Mouse (Mus musculus) B cell, adult 62 days (primary cell): ENCODE results near the gene Pmel. TPM values are rescaled to one million over a fixed set of nuclear protein-coding genes. Genes with fewer than 3 reads are reported as not detected.

Experiments
- total RNA-seq: library from RNA; stranded (reverse); gene quantifications from 4 replicates; pipeline ENCODE4 v1.2.4, GENCODE M21; 2023

Pmel gene
- 0.54 to 2.0 TPM (median 0.80 TPM) in 4 replicates for total RNA-seq

DNA sequence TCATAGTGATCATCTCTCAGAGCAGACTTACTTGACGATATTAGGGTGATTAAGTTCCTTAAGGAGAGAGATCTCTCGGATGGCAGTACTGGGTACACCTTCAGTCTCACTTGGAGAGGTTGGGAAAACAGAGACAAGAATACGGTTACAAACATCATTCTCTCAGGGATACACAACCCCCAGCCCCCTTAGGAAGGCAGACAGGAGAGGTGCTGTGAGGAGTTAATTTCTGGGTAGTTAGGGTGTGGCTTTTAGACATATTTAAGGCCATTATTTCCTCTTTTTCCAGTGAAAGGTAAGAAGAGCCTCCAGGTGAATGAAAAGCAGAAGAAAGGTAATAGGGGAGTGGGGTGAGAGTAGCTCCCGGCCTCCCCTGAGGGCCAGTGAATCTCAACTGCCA lies at the start of gene Pmel:
Pmel (plus strand) TSS at position 301 of the 400 bp plus-strand sequence.

DNA sequence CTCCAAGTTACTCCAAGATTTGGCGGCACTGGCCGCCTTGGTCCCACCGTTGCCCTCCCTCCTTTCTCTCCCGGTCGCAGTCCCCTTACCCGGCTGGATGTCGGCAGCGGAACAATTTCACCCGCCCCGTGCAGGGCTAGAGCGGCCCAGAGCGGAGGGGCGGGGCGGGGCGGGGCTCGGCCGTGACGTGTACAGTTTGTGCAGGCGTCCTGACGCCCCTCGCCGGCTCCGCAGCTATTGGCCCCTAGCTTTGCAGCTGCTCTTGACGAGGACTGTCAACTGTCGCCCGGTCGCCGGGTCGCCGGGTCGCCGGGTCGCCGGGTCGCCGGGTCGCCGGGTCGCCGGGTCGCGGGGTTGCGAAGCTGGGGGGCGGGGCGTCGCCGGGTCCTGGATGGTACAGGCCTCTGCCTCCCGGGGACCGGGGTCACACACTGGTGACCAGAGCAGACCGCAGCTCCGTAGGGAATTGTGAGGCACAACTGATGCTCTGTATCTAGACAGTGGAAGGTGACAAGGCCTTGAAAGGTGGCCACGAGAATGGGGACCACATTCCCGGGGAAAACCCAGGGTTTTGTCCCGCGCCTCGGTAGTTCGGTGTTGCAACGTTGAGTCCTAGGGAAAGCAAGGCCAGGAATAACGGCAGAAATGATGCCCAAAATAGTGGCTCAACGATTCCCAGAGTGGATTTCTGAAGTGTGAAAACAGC lies 30.1 kb upstream of the Pmel start, which contains the start of gene Suox:
Suox (minus strand) TSS at position 311 of the 706 bp plus-strand sequence.

DNA sequence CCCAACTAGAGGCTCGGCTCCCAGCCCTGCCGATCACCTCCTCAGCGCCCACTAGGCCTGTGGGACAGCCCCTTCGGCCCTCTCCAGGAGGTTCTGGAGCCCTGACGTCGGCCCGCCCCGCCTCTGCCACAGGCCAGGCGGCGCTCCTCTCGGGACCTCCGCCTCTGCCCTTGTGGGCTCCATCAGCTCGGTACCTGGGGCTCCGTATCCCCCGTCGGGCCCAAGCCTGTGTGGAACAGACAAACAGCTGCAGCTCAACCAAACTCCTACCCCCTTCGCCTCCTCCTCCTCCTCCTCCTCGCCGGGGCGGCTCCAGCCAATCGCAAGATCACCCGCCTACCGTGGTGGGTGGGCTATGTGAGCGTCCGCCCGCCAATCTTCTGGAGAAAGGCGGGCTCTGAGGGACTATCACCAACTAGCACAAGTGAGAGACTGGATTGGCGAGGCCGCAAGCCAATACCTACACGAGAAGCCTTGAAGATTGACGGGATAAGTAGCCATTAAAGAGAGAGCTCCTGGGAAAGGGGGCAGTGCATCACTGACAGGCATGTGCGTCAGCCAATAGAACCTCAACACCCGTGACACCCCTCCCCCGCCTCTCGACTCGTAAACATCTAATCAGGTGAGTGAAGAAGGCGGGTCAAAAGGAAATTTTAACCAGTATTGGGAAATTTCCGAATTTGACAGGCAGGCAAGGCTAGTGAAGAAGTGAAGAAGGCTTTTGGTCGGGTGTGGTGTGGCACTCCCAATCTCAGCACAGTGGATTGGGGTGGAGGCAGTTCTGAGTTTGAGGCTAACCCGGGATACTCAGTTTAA lies 7.8 kb upstream of the Pmel start, which contains the start of gene Rab5b:
Rab5b (minus strand) TSS at position 273 of the 816 bp plus-strand sequence.

DNA sequence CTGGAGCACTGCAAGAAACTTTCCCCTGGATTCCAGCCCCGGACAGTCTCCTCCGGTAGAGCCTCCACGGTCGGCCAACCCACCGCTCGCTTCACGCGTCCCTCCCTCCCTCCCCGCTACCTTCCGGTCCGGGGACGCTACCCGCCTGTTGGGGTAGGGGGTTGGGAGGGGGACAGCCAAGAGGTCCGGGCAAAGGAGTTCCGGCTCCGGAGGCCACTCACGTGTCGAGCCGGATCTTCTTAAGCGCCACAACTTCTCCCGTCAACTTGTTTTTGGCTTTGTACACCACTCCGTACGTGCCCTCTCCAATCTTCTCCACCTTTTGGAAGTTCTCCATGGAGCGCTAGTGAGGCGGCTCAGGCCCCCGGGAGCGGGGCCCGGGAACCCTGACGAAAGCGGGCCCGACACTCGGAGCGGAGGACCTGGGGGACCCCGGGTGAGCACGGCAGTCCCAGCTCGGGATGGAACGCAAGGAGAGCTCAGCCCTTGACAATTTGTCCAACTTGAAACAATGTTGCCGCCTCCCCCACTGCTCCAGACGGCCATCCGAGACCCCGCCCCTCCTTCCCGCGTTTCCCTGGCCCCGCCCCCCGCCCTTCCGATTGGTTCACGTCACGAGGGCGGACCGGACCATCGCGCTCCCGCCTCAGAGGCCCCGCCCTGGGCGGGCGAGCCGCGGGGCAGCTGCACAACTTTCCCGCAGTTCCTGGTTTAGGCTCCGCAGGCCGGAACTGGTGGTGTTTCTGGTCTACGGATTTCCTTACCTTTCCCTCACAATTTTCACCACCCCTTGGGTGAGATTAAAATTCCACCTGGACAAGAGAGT lies 709 bp downstream of the Pmel start, which contains the start of gene Cdk2:
Cdk2 (minus strand) TSS at position 541 of the 826 bp plus-strand sequence.

DNA sequence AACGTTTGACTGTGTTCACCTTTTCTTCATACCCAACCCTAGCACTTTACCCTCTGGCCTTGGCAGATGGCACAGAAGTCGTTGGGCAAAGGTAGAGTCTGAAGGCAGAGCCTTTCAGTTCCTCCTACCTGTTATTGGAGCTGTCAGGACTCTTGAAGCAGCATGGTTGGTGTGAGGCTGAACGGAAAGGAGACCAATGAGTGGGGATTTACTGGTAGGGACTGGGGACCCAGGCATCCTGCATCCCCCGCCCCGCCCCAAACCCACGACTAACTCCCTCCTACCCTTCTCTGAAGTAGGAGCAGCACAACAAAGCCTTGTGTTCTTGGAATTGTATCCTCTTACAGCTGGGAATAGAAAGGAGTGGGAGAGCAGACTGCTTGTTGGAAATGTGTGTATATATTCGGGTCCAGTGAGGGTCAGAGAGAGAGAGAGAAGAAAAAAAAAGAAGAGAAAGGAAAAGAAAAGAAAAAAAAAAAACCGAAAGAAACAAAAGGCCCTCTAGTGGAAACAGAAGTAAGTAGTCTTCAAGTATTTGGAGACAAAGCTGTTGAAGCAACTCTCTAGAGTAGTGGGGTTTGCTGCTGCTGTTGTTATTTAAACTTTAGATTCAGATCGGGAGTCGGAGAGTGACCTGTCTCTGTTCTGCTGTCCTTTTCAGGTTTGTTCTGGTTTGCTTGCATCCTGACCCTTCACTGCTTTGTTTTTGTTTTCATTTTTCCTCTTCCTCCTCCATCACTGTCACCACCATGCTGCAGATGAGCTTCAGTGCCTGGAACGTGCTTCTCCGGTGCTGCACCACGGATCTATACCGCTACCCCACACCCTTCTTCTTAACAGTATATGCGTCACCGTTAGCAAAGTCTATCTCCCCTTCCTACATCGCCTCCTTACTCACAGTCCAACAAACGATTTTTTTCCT lies 40.9 kb downstream of the Pmel start, which contains the start of gene Dgka:
Dgka (minus strand) TSS at position 176 of the 922 bp plus-strand sequence.

DNA sequence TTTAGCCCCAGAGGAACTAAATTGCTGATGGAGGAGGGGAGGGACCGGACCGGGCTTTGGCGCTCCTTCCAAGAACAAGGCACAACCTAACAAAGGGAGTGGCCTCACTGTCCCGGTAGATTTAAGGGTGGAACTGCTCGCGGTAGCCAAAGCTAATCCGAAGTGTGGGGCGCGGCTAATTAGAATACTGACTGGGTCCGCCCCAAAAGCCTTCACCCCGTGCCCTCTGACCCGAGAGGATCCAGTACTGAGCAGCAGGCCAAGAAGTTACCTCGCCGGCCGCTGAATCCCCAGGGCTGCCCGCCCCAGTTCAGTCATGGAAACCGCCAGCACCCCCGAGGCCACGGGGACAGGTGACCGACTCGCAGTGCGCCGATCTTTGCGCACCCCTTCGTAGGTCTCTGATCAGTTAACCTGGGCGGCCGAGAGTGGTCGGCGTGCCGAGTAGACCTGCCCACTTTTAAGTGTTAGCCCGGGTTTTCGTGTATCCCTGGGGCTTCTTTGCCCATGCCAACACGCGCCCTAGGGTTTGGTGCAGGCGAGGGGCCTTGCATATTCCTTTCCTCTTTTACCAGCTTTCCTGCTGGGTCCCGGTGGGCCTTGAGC lies 43.8 kb downstream of the Pmel start, which contains the start of gene Pym1:
Pym1 (plus strand) TSS at position 244 of the 606 bp plus-strand sequence.

Other genes with a start within 250 kb of the Pmel start
- gene Smarcc2, start 244.9 kb upstream of the Pmel start, total RNA-seq = 145 to 160 TPM (median 147 TPM) in 4 replicates
- gene Myl6, start 210.1 kb upstream of the Pmel start, total RNA-seq = 488 to 539 TPM (median 516 TPM) in 4 replicates
- 0.58 to 0.75 TPM in 2 of 4 replicates, not detected in the others for gene Myl6b, start 205.5 kb upstream of the Pmel start, total RNA-seq
- 224 to 242 TPM (median 239 TPM) in 4 replicates for gene Esyt1, start 178.3 kb upstream of the Pmel start, total RNA-seq
- 85.5 to 103 TPM (median 90.6 TPM) in 4 replicates for gene Zc3h10, start 156.4 kb upstream of the Pmel start, total RNA-seq
- gene Rpl41, start 154.9 kb upstream of the Pmel start, total RNA-seq = 3,750 to 3,896 TPM (median 3,770 TPM) in 4 replicates
- 73.4 to 79.8 TPM (median 76.2 TPM) in 4 replicates for gene Pa2g4, start 138.2 kb upstream of the Pmel start, total RNA-seq
- gene Erbb3, start 114.5 kb upstream of the Pmel start, total RNA-seq = 1.0 to 1.2 TPM (median 1.1 TPM) in 4 replicates
- gene Rps26, start 77.4 kb upstream of the Pmel start, total RNA-seq = 1,181 to 1,252 TPM (median 1,193 TPM) in 4 replicates
- 0.19 to 0.27 TPM in 2 of 4 replicates, not detected in the others for gene Ikzf4, start 58.2 kb upstream of the Pmel start, total RNA-seq
- 6.8 to 8.6 TPM (median 7.5 TPM) in 4 replicates for gene Suox, start 30.1 kb upstream of the Pmel start, total RNA-seq
- 54.8 to 63.6 TPM (median 59.7 TPM) in 4 replicates for gene Rab5b, start 7.9 kb upstream of the Pmel start, total RNA-seq
- 51.3 to 55.3 TPM (median 52.6 TPM) in 4 replicates for gene Cdk2, start 836 bp downstream of the Pmel start, total RNA-seq
- 172 to 181 TPM (median 175 TPM) in 4 replicates for gene Dgka, start 40.7 kb downstream of the Pmel start, total RNA-seq
- gene Pym1, start 43.7 kb downstream of the Pmel start, total RNA-seq = 36.5 to 49.4 TPM (median 42.4 TPM) in 4 replicates
- 0.24 to 0.47 TPM in 2 of 4 replicates, not detected in the others for gene Mmp19, start 86.7 kb downstream of the Pmel start, total RNA-seq
- gene Dnajc14, start 99.9 kb downstream of the Pmel start, total RNA-seq = 65.7 to 75.6 TPM (median 69.1 TPM) in 4 replicates
- 11.7 to 17.1 TPM (median 14.3 TPM) in 4 replicates for gene Tmem198b, start 100.2 kb downstream of the Pmel start, total RNA-seq
- 52.6 to 60.7 TPM (median 55.2 TPM) in 4 replicates for gene Sarnp, start 113.1 kb downstream of the Pmel start, total RNA-seq
- gene Ormdl2, start 117.5 kb downstream of the Pmel start, total RNA-seq = 19.4 to 26.1 TPM (median 22.5 TPM) in 4 replicates
- gene Gdf11, start 187.5 kb downstream of the Pmel start, total RNA-seq = 51.4 to 56.9 TPM (median 52.5 TPM) in 4 replicates
- gene Cd63, start 196.8 kb downstream of the Pmel start, total RNA-seq = 0.81 to 1.1 TPM (median 0.97 TPM) in 3 of 4 replicates, not detected in the other
- gene Rdh5, start 218.7 kb downstream of the Pmel start, total RNA-seq = 6.8 to 13.1 TPM (median 7.4 TPM) in 4 replicates
- gene Bloc1s1, start 219.8 kb downstream of the Pmel start, total RNA-seq = 62.0 to 76.3 TPM (median 67.9 TPM) in 4 replicates
- gene Itga7, start 229.6 kb downstream of the Pmel start, total RNA-seq = 0.27 TPM in 1 of 4 replicates, not detected in the others